Mouse (Mus musculus) lung, adult 2 months (tissue): ENCODE data around the gene Lsp1. TPM values are rescaled to one million over a fixed set of nuclear protein-coding genes. Genes with fewer than 3 reads are reported as not detected.

Experiments
- DNase-seq: peaks from one replicate; pipeline ENCODE4 v3.0.0; 2022
- H3K4me1 ChIP-seq: fragments of 200-500 bp; 2 replicates; pipeline ENCODE4 v1.6.1; 2011; ENCODE audit warnings: low read length; ENCODE audit not compliant: control insufficient read depth, insufficient read depth
- H3K4me3 ChIP-seq: fragments of 200-500 bp; replicated peaks from 2 replicates; pipeline ENCODE3; 2011; ENCODE audit warnings: low read depth, mild to moderate bottlenecking, control low read depth, low read length; ENCODE audit errors: extremely low read depth
- CTCF ChIP-seq: fragments of 200-500 bp; IDR thresholded peaks from 2 replicates; pipeline ENCODE4 v1.5.1; 2011; ENCODE audit warnings: mild to moderate bottlenecking, low read length, control low read depth; ENCODE audit not compliant: insufficient read depth
- POLR2A ChIP-seq: fragments of 200-500 bp; IDR thresholded peaks from 2 replicates; pipeline ENCODE4 v1.6.1; 2011; ENCODE audit warnings: low read depth, mild to moderate bottlenecking, control low read depth, low read length, borderline replicate concordance; ENCODE audit errors: extremely low read depth
- WGBS: fragments of 180-500 bp; shearing (Covaris S2); methylation state at CpG from one replicate; pipeline ENCODE4 v1.1.7; 2018; 5-methylcytosine and 5-hydroxymethylcytosine counted together
- polyA plus RNA-seq: library from polyadenylated mRNA; depleted of rRNA; stranded (reverse); fragments of >200 nt; gene quantifications from 2 replicates; pipeline ENCODE4 v1.2.3, GENCODE M21; 2012; rRNA removed

The Lsp1 gene
- polyA plus RNA-seq, 1 experiment = 188 TPM

- no peak for TF ChIP-seq POLR2A
- TF ChIP-seq CTCF = no peak
- DNase-seq = no peak
- 71% methylated on average over 8 of the region's 8 CpGs for WGBS
- H3K4me3 ChIP-seq = no peak overlapping the region
- no peaks in the 10 kb centered on the region for H3K4me1 ChIP-seq
These were observed 79.2 kb downstream of the Lsp1 start for GRCm38 (mm10) chr7:142539828-142540227.

- no peak for DNase-seq
- 63% methylated on average over 11 of the region's 11 CpGs for WGBS
- Histone ChIP-seq H3K4me3 (no peak overlapping the region), H3K4me1 (no peaks in the 10 kb centered on the region)
- TF ChIP-seq POLR2A (no peak), CTCF (no peak)
These were observed 82.2 kb downstream of the Lsp1 start for GRCm38 (mm10) chr7:142542771-142543303.

Other genes with a start within 250 kb of the Lsp1 start
- gene Gm7579, start 248.9 kb upstream of the Lsp1 start, polyA plus RNA-seq = not detected in 2 replicates
- gene Krtap5-5, start 230.8 kb upstream of the Lsp1 start, polyA plus RNA-seq = 0.28 and 0.30 TPM in 2 replicates
- not detected in 2 replicates for gene Gm40460, start 219.7 kb upstream of the Lsp1 start, polyA plus RNA-seq
- gene Gm2431, start 202.5 kb upstream of the Lsp1 start, polyA plus RNA-seq = not detected in 2 replicates
- gene Gm4559, start 186.4 kb upstream of the Lsp1 start, polyA plus RNA-seq = not detected in 2 replicates
- gene Krtap5-1, start 163.7 kb upstream of the Lsp1 start, polyA plus RNA-seq = not detected in 2 replicates
- gene Krtap5-4, start 157.3 kb upstream of the Lsp1 start, polyA plus RNA-seq = not detected in 2 replicates
- gene Ifitm10, start 87.1 kb upstream of the Lsp1 start, polyA plus RNA-seq = 48.5 and 49.1 TPM in 2 replicates
- gene Gm49369, start 78.1 kb upstream of the Lsp1 start, polyA plus RNA-seq = 0.24 TPM in 1 of 2 replicates, not detected in the other
- gene Ctsd, start 72.8 kb upstream of the Lsp1 start, polyA plus RNA-seq = 689 and 921 TPM in 2 replicates
- gene Syt8, start 26.0 kb upstream of the Lsp1 start, polyA plus RNA-seq = 0.19 and 8.6 TPM in 2 replicates
- 3.1 and 223 TPM in 2 replicates for gene Tnni2, start 19.0 kb upstream of the Lsp1 start, polyA plus RNA-seq
- gene Tnnt3, start 38.0 kb downstream of the Lsp1 start, polyA plus RNA-seq = 4.1 and 64.7 TPM in 2 replicates
- 8.0 and 10.3 TPM in 2 replicates for gene Mrpl23, start 71.9 kb downstream of the Lsp1 start, polyA plus RNA-seq
- gene Igf2, start 206.0 kb downstream of the Lsp1 start, polyA plus RNA-seq = 16.9 and 25.4 TPM in 2 replicates
- gene Gm49394, start 209.1 kb downstream of the Lsp1 start, polyA plus RNA-seq = 0.02 TPM in 1 of 2 replicates, not detected in the other